Mouse (Mus musculus) cerebellum, adult 2 months (tissue): Measurements from ENCODE around the gene Ppp4c.

ENCODE experiments used
- CTCF ChIP-seq: fragments of 200-500 bp; IDR thresholded peaks from 2 replicates; pipeline ENCODE4 v1.5.1; 2011; ENCODE audit warnings: low read depth, mild to moderate bottlenecking, control low read depth, low read length, moderate library complexity, borderline replicate concordance; ENCODE audit not compliant: insufficient read depth
- POLR2A ChIP-seq: fragments of 200-500 bp; IDR thresholded peaks from 2 replicates; pipeline ENCODE4 v1.6.1; 2011; ENCODE audit warnings: low read length, control low read depth, borderline replicate concordance; ENCODE audit not compliant: insufficient read depth

- TF ChIP-seq CTCF (no peak), POLR2A (no peak)
Measured at GRCm38 (mm10) chr7:126807405-126807804, 15.1 kb upstream of the Ppp4c start.
